Mouse (Mus musculus) adrenal gland (tissue): ENCODE results near the gene Akt1.

Experiments
- intact Hi-C: fragments of 180-260 bp; cut with DNase I; formaldehyde crosslinking; loops from one replicate; pipeline ENCODE4 v1.15.1; 2025
- long read RNA-seq, 2 experiments: library from polyadenylated mRNA; unstranded; transcript quantifications; one replicate each; pipeline ENCODE4 v2.0.0; 2020; ENCODE audit warnings: borderline replicate concordance in 1 of 2; ENCODE audit not compliant: insufficient replicate concordance in 1 of 2

The Akt1 gene
- long read RNA-seq, experiment 1, transcript Akt1-201 (14 exons, 2,690 nt): major isoform, 21 of 52 reads
- long read RNA-seq, experiment 1, partial matches to known transcripts: 17 of 52 reads
- long read RNA-seq, experiment 1, other reads (novel, unspliced or antisense): 14 of 52 reads
- long read RNA-seq, experiment 2, transcript Akt1-201 (14 exons, 2,690 nt): major isoform, 22 of 51 reads
- long read RNA-seq, experiment 2, partial matches to known transcripts: 16 of 51 reads
- long read RNA-seq, experiment 2, other reads (novel, unspliced or antisense): 12 of 51 reads

GRCm38 (mm10) chr12:112674132-112675011 lies at the start of gene Akt1:
Gene Akt1, minus strand, starts transcription at chr12:112674884.
- intact Hi-C loops: no loop called here

GRCm38 (mm10) chr12:112724077-112724805 lies 49.6 kb upstream of the Akt1 start:
- intact Hi-C loops: no loop called here

- intact Hi-C loops: no loop called here
Measured at GRCm38 (mm10) chr12:112723445-112723844, 48.8 kb upstream of the Akt1 start.

- intact Hi-C loops: no loop called here
Measured at GRCm38 (mm10) chr12:112723028-112723330, 48.3 kb upstream of the Akt1 start.

GRCm38 (mm10) chr12:112722240-112723027 lies 47.8 kb upstream of the Akt1 start:
- intact Hi-C loops: no loop called here

GRCm38 (mm10) chr12:112721424-112722239 lies 46.9 kb upstream of the Akt1 start:
- intact Hi-C loops: no loop called here

GRCm38 (mm10) chr12:112720890-112721423 lies 46.3 kb upstream of the Akt1 start:
- intact Hi-C loops: no loop called here

GRCm38 (mm10) chr12:112720216-112720615 lies 45.5 kb upstream of the Akt1 start, which contains the start of gene Cep170b:
Gene Cep170b, plus strand, starts transcription at chr12:112720455.
- intact Hi-C loops: no loop called here

GRCm38 (mm10) chr12:112718995-112719394 lies 44.3 kb upstream of the Akt1 start:
- intact Hi-C loops: no loop called here

GRCm38 (mm10) chr12:112717140-112717539 lies 42.5 kb upstream of the Akt1 start:
- intact Hi-C loops: no loop called here

- intact Hi-C loops: no loop called here
Measured at GRCm38 (mm10) chr12:112713984-112714383, 39.3 kb upstream of the Akt1 start.

GRCm38 (mm10) chr12:112707573-112707869 lies 32.8 kb upstream of the Akt1 start:
- intact Hi-C loops: loop anchor here (2.0 to 10.0 kb wide), 2 partner anchors 55 to 153 kb away; no protein-coding TSS in a partner anchor

- intact Hi-C loops: loop anchor here (2.0 to 10.0 kb wide), 2 partner anchors 54 to 152 kb away; no protein-coding TSS in a partner anchor
Measured at GRCm38 (mm10) chr12:112706704-112707572, 32.3 kb upstream of the Akt1 start.

- intact Hi-C loops: loop anchor here (10.0 kb wide), 1 partner anchor 148 kb away; no protein-coding TSS in a partner anchor
Measured at GRCm38 (mm10) chr12:112702374-112703320, 28.0 kb upstream of the Akt1 start.

GRCm38 (mm10) chr12:112700522-112700921 lies 25.8 kb upstream of the Akt1 start:
- intact Hi-C loops: loop anchor here (10.0 kb wide), 1 partner anchor 146 kb away; no protein-coding TSS in a partner anchor

GRCm38 (mm10) chr12:112696806-112697425 lies 22.2 kb upstream of the Akt1 start:
- intact Hi-C loops: no loop called here

- intact Hi-C loops: no loop called here
Measured at GRCm38 (mm10) chr12:112694127-112694475, 19.4 kb upstream of the Akt1 start.
